Mouse (Mus musculus): ENCODE data around the gene Slc44a2. TPM values are rescaled to one million over a fixed set of nuclear protein-coding genes. Genes with fewer than 3 reads are reported as not detected.

Slc44a2 gene
- 100 to 1,000 TPM; 368 to 370 TPM for total RNA-seq (2023)

GRCm38 (mm10) chr9:21320619-21321512, at the start of gene Slc44a2:
TSS of gene Slc44a2 (plus strand) at chr9:21320698.

GRCm38 (mm10) chr9:21287571-21288402, 32.7 kb upstream of the Slc44a2 start, which contains the start of gene Kri1:
TSS of gene Kri1 (minus strand) at chr9:21287969.

DNA sequence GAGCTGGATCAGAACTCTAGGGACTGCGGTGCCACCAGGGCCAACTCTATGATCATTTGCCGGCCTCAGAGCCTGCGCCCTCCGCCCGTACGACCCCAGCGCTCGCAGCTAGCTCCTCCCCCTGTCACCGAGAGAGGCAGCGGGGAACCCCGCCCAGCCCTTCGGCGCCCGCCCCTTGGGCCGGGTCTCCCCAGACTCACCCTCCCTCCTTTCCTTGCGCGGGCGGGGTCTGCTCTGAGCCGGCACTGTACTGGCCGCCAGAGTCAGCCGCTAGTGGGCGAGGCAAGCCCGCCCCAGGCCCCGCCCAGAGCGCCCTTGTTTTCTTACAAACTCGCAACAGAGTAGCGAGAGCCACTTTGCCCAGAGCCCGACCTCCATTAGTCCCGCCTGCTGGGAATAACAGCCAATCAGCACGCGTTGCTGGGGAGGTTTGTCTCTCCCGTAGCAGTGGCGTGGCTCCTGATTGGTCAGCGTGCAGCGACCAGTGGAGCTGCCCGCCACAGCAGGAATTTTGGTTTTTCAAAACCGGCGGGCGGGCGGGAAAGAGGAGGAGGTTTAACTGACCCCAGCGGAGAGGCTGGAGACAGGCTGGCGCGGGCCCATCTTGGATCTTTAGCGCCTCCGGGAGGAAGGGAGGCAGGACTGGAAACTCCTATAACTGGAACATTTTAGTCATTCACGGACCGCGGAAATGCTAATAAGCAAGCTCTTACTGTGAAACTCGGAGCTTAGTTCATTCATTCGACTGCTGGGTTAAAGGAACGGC, 29.3 kb upstream of the Slc44a2 start, which contains the start of gene Cdkn2d:
Gene Cdkn2d, minus strand, starts transcription at position 386 of the 766 bp plus-strand sequence.

GRCm38 (mm10) chr9:21312134-21312533, 8.4 kb upstream of the Slc44a2 start, which contains the start of gene Ap1m2:
TSS of gene Ap1m2 (minus strand) at chr9:21312337.

DNA sequence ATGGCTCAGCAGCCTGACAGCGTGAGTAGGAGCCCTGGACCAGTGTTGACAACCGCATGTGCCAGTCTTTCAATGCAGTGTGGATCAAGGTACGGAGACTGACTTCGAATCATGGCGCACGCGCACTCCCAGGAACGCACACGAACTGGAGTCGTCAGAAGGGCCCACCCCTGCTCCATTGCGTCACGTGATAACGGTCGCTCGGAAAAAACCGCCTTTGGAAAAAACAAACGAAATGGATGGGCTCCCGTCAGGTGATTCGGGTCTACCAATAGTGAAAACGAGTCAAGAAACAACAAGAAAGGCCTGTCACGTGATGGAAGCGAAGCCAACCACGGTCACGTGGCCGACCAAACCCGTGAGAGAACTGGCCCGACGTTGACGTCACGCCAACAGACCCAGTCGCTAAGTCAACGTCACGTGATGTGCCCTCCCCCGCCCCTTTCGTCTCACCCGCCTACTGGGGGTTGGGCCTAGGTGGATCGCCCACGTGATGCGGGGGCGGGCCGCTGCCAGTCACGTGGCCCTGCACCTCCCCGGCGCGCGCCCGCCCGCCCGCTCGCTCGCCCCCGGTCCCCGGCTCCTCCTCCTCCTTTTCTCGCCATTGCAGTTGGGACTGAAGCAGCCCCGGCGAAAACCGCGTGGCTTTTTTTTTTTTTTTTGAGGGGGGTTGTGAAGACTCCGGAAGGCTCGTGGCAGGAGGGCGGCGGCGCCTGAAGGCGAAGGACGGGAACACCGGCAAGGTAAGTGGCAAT, 47.0 kb downstream of the Slc44a2 start, which contains the start of gene Ilf3:
Gene Ilf3, plus strand, starts transcription at position 515 of the 755 bp plus-strand sequence.

Other genes with a start within 250 kb of the Slc44a2 start
- 1 to 10 TPM; 2.0 to 2.3 TPM for gene Gm49373, start 247.6 kb upstream of the Slc44a2 start, total RNA-seq (2023)
- 10 to 100 TPM; 27.0 to 29.9 TPM for gene Fdx1l, start 247.1 kb upstream of the Slc44a2 start, total RNA-seq (2023)
- gene Gm38431, start 228.7 kb upstream of the Slc44a2 start, total RNA-seq (2023) = 10 to 100 TPM in 1 of 2 experiments, 1 to 10 TPM in 1; 7.7 to 10.6 TPM
- 100 to 1,000 TPM; 109 to 117 TPM for gene Raver1, start 228.7 kb upstream of the Slc44a2 start, total RNA-seq (2023)
- 10 to 100 TPM; 64.0 to 68.8 TPM for gene Tyk2, start 189.5 kb upstream of the Slc44a2 start, total RNA-seq (2023)
- gene Cdc37, start 170.7 kb upstream of the Slc44a2 start, total RNA-seq (2023) = 100 to 1,000 TPM; 103 to 110 TPM
- 10 to 100 TPM; 10.2 to 10.4 TPM for gene Pde4a, start 155.0 kb upstream of the Slc44a2 start, total RNA-seq (2023)
- 10 to 100 TPM; 30.9 to 43.4 TPM for gene Keap1, start 81.3 kb upstream of the Slc44a2 start, total RNA-seq (2023)
- gene S1pr5, start 72.3 kb upstream of the Slc44a2 start, total RNA-seq (2023) = under 1 TPM; 0.30 to 0.35 TPM
- gene Atg4d, start 55.4 kb upstream of the Slc44a2 start, total RNA-seq (2023) = 10 to 100 TPM; 55.8 to 57.5 TPM
- gene Kri1, start 32.7 kb upstream of the Slc44a2 start, total RNA-seq (2023) = 100 to 1,000 TPM; 151 to 153 TPM
- gene Cdkn2d, start 29.3 kb upstream of the Slc44a2 start, total RNA-seq (2023) = 10 to 100 TPM; 28.0 to 33.7 TPM
- gene Ap1m2, start 8.4 kb upstream of the Slc44a2 start, total RNA-seq (2023) = 1 to 10 TPM; 2.7 to 2.9 TPM
- gene Ilf3, start 47.2 kb downstream of the Slc44a2 start, total RNA-seq (2023) = 100 to 1,000 TPM; 135 to 155 TPM
- gene Qtrt1, start 91.1 kb downstream of the Slc44a2 start, total RNA-seq (2023) = 10 to 100 TPM; 74.8 TPM
- 100 to 1,000 TPM; 224 to 230 TPM for gene Dnm2, start 104.2 kb downstream of the Slc44a2 start, total RNA-seq (2023)
- 10 to 100 TPM; 11.4 to 11.5 TPM for gene Tmed1, start 189.6 kb downstream of the Slc44a2 start, total RNA-seq (2023)
- gene AB124611, start 205.5 kb downstream of the Slc44a2 start, total RNA-seq (2023) = 100 to 1,000 TPM; 134 to 143 TPM
- 10 to 100 TPM; 66.2 to 67.1 TPM for gene Carm1, start 226.2 kb downstream of the Slc44a2 start, total RNA-seq (2023)